Mouse (Mus musculus) adrenal gland, adult 2 months (tissue): ENCODE data around the gene Gas2l1. TPM values are rescaled to one million over a fixed set of nuclear protein-coding genes. Genes with fewer than 3 reads are reported as not detected.

Experiments
- DNase-seq: peaks from one replicate; pipeline ENCODE4 v3.0.0; 2021
- polyA plus RNA-seq: library from polyadenylated mRNA; depleted of rRNA; stranded (reverse); fragments of >200 nt; gene quantifications from 2 replicates; pipeline ENCODE4 v1.2.3, GENCODE M21; 2012
- total RNA-seq, 2 experiments: library from RNA; stranded (reverse); gene quantifications; 2 replicates each; pipeline ENCODE4 v1.2.3; 2021

Gene Gas2l1
- total and polyA plus RNA-seq, 3 experiments = 42.6 to 108 (median 58.4) TPM

DNA sequence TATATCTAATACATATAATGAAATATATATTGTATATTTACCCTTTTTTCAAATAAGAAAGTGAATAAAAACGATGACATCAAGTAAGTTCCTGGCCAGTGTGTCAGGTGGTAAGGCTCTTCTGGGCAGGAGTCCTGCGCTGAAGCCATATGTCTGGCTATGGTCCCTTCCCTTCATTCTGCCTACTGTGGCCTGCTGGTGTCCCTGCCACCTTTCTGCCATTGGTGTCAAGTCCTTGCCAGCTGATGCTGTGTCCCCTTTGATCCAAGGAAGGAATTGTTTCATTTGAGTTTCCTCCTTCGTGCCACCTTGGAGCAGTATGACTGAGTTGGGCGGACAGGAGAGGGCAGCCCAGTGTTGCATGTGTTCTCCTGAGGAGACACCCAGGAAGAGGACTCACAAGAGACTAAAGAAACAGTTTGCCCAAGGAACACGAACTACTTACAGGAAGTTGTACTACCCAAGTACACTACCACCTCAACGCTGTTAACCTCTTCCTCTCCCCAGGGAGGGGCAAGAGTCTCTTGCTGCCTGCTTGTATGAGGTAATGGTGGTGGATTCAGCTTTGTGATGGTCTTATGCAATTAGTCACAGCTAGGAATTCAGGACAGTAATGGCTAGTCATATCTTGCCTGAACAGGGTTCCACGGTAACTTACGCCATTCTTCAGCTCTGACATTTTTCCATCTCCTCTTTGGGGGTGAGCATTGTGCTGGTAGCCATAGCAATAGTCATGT is 22.3 kb downstream of the Gas2l1 start:
- no peak for DNase-seq

DNA sequence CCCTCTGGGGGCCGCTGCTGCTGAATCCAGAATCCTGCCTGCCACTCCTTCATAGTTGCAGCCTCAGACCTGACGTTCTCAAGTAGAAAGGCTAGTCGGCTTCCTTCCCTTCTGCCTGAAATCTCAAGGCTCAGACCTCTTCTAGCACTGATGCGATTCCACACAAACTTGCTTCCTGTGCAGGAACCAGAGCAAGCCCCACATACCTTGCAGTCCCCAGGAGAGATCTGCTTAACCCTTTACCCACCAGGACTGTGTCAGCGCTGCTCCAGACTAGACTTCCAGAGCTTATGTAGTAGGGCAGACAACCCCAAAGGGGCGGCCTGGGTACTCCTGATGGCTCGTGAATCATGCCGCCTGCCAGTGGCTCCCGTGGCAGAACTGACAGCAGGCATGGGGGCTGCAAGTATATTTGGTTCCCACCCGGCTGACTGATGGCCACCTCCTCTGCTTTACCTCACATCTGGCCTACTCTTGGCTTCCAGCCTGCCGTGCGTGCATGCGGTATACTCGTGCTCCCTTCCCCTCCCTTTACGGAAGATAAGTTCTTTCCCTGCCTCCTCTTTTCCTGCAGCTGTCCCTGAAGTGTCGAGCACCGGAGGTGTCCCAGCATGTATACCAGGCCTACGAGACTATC is 23.9 kb downstream of the Gas2l1 start:
- DNase-seq = no peak

DNA sequence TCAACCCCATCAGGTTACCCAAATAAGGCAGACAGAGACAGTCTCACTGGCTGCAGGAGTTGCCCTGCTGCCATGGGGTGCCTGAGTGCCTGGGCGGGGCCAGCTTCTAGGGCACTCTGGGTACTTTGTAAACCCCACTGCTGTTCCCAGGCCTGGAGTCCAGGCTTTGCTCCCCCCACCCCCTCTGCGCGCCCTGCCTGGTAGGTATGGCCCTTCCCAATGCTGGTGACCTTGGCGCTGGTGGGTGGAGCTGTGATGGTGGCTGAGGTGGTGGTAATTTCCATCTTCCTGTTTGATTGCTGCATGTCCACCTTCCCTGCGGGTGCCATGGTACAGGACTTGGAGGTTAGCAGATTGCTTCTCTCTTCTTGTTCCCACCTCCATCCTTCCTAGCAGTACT is 24.5 kb downstream of the Gas2l1 start:
- no peak for DNase-seq

DNA sequence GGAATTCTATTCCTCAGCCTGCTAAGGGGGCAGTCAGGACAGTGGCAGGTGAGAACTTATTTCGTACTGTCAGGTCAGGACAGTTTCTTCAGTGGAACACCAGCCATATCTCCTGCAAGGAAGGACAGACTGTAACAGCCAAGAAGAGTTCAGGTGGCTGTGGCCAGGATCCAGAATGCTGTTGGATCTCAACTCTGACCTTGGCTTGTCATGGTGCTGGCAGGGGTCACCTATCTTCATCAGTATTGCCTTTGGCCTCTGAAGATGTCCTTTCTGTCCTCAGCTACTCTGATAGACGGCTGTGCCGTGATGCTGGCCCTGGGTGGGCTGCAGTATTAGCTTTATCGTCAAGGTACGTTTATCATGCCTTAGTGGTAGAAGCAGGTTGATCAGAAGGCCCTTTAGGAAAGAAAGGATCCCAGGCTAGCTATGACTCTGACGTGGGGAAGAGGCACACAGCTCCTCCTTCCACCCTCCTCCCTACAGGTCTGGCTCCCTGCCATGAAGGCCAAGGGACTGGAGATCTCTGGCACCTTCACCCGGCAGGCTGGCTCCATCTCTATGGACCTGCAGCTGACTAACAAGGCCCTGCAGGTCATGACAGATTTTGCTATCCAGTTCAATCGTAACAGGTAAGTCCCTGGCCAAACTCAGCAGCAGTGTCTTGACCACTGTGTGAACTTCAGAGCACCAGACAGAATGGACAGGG is 27.8 kb downstream of the Gas2l1 start:
- DNase-seq = peak; percentile 84

DNA sequence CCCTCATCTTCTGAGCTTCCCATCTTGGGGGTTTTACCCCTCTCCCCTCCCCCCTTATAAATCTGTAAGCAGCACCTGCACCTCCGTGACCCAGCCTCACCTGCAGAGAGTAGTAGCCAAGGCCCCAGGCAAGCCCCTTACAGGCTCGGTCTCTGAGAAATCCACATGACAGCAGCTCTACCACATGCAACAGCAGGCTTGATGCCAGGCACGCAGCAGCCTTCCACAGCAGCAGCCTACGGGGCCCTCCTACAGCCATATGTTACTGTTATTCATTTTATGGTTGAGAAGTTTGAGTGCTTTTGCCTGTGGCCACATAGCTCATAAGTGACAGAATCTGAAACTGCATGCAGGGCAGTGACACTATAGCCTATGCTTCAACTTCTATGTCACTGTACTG is 29.7 kb downstream of the Gas2l1 start:
- DNase-seq = no peak

DNA sequence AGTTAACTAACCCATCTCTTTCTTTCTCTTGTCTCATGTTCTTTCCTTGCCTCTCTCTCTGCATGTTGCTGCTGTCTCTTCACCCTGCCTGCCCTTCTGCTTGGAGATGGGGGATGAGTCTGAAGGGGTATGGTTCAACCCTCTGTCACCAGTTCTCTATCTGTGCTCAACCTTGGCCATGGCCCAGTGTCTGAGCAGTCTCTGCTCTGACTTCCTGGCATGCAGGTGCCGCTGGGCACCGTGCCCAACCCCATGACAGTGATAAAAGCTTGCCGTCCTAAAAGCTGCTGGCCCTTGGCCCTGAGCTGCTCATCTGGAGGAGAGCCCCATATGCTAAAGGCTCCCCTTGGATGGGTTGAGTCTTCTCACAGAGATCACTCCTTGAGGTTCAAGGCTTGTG is 32.0 kb downstream of the Gas2l1 start:
- peak; percentile 91 for DNase-seq

DNA sequence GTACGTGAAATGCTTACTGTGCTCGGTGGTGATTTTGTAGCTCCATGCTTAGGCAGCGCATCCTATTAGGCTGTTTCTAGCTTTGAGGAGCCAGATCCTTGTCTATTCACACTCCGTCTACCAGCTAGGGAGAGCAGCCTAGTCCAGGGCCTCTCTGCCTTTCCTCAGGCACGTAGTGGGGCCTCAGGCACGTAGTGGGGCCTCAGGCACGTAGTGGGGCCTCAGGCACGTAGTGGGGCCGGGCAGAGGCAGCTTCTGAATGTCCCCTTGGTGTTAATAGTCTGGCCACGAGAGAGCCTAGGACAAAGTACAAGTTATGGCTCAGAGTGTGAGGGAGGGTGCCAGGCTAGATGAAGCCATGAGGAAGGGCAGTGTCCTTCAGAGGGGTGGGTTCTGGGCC is 32.4 kb downstream of the Gas2l1 start:
- no peak for DNase-seq

DNA sequence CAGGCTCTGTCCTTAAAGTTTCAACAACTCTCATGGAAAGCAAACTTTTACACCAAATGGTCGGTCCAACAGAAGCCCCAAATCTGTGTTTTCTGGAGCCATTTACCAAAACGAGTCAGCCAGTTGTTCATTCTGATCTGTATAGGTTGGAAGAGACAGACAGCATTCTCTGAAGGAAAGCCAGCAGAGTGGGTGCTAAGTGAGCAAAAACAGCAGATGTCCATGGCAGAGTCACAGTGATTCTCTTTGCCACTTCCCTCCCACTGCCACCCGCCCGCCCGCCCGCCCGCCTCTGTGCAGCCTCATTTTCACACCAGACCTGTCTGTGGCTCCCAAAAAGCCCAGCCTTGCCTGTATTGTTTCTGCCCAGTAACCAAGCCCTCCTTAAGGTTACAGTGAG is 36.9 kb downstream of the Gas2l1 start:
- DNase-seq = no peak

DNA sequence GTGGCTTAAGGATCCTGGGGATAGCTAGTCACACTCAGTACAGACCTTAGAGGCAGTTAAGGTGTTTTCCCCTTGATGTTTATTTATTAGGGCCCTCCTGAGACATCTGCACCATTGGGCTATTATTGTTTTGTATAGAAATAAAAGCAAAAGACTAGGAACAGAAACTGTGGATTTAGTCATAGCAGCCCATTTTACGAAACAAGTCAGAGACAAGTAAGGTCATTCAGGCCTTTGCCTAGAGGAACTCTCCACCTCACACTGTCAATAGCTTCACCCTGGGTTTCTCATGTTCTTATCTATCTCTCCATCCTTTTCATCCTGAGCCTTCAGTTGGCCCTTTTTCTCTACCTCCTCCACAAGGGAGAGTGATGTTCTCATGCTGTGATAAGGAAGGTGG is 40.0 kb downstream of the Gas2l1 start:
- no peak for DNase-seq

DNA sequence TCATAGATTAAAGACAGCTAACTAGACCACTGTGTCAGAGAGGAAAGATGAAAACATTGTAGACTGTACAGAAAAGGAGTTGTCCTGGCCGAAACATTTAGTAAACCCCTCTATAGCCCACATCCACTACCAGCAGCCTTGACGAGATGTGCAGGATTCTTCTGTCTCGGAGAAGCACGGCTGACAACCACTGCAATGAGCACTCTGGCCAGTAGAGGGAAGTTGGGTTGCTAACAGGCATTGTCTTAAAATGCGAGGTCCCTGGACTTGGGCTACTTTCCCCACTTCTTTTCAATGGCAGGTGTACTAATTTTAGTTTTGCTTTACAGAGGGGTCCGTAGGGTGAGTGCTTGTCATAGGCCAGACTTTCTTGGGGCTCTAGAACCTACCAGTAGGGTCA is 47.6 kb downstream of the Gas2l1 start:
- DNase-seq = no peak

DNA sequence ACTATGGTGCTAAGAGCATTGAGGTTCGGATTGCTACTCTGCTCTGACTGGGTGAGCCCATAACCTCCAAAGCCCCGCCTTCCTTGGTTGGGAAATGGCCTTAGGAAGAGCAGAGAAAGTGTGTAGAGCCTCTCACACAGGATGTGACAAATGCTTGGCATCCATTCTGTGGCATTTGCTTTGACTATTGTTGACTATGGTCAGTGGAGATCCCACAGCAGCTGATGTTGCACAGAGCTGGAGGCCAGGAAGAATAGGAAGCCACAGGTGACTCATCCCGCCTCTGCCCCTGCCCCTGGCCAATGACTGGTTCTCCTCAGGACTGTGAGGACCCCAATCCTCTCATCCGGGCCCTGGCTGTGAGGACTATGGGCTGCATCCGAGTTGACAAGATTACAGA is 48.8 kb downstream of the Gas2l1 start:
- no peak for DNase-seq

DNA sequence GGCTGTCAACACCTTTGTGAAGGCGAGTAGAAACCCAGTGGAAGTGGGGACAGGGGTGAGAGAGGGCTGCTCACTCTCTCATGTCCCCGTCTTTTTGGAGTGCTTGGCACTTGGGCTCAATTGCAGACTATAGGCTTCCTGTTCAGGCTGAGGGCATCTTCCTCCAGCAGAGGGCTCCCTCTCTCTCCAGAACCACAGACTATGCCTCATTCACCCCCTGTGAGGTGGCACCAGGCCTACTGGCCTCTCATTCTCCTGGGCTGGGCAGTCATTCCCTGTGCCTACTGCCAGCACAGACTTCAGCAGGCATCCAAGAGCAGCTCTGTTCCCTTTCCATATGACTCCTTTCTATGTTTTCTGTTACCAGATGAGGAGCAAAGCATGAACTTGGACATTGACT is 49.4 kb downstream of the Gas2l1 start:
- DNase-seq = peak; percentile 84

DNA sequence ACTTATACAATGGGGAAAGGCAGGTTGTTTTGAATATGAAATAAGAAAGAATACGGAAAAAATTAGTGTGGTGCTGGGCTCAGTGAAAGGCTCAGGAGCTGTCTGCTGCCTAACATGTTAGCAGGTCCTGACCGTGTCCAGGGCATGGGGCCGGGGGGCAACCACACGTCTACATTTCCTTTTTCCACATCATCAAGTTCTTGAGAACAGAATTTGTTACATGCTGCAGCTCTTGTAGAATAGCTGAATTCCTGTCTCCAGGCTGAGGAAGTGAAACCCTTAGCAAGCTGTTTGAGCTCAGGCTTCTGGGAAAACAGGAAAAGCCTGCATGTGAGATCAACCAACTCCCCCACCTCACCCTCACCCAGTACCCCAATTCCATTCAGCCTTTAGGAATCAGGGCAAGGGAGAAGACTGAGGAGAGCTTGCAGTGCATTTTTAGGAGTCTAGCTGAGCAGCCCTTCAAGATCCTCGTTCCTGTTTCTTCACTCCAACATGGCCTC is 52.9 kb downstream of the Gas2l1 start:
- no peak for DNase-seq

DNA sequence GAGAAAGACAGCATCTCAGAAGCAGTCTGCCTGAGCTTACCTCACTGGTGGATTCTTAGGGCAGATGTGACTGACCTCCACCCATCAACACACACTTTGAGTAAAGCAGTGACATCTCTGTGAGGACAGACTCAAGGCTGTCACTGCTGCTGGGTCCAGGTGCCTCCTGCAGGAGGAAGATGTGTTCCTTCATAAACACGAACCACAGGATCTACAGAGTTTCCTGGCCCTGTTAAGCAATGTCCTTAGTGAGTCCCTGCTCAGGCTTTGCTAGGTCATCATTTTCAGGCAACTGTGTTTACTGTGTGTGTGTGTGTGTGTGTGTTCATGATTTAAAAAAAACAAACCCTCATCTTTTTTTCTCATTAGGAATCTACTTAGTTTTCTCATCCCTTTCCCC is 53.6 kb downstream of the Gas2l1 start:
- no peak for DNase-seq

DNA sequence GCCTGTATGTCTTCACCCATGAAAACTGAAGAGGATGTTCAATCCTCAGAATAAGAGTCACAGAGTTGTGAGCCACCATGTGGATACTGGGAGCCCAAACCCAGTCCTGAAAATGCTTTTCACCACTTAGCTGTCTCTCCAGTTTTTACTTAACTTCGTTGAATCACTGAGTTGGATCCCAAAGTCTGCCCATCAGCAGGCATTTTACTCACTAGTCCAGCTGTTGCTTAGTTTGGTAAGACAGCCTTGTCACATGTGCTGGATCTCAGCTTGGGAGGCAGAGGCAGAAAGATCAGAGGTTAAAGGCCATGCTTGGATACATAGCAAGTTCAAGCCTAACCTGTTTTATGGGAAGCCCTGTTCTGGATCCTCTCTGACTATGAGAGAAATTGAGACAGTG is 54.9 kb downstream of the Gas2l1 start:
- no peak for DNase-seq

DNA sequence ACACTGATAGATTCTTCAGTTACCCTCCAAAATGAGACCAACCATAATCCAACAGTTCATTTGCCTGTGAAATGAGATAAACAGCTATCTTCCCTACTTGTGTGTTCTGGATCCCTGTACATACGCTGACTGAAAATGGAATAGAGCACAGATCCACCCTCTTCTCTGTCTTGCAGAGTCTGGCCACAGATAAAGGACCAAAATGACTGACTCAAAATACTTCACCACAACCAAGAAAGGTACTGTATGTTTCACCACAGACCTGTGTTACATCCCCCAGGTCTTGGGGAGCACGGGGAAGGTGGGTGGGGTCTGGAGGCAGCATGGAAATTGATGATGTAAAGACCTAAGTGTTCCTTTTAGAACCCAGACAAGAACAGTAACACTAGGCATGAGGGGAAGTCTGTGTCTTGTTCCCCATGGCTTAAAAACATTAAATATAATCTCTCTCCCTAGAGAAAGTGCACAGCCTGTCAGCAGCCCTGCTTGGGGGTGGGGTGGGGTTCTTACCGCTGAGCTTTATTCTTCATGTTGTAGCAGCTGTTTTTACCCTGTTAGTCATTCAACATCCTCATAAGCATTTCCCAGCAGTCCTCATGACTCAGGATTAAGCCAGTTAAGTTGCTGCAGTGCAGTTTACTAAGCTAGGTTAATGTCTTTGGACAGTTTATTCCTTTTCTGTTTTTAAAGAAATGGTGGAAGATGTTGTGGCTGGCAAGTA is 55.6 kb downstream of the Gas2l1 start:
- DNase-seq = no peak

DNA sequence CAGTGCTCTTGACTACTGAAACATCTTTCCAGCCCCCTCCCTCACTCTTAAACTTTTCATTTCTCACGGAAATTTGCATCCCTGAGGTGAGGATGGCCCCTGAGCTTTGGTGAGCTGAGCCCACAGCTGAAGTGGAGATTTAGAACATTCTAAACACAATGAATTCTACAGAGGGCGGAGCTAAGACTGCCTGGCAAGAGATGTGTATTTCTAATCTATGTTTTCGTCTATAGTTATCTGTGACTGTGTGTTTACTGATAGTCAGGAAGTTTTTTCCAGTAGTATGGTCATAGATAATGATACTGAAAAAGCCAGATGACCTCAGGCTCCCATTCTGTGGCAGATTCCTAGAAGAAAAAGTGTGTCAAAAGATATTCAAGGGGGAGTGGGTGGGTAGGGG is 56.3 kb downstream of the Gas2l1 start:
- DNase-seq = no peak

DNA sequence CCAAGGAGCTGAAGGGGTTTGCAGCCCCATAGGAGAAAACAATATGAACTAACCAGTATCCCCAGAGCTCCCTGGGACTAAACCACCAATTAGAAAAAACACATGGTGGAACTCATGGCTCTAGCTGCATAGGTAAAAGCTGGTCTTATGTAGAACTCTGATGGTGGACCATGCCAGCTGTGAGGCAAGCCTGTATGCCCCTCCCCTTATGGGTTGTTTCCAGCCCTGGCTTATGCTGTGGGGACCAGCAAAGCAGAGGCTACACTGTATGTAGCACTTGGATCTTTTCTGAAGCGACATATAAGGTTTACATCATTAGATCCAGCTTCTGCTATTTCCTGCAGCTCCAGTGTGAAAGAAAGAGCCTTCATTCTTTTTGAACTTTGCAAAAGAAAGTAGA is 57.9 kb downstream of the Gas2l1 start:
- DNase-seq = no peak

DNA sequence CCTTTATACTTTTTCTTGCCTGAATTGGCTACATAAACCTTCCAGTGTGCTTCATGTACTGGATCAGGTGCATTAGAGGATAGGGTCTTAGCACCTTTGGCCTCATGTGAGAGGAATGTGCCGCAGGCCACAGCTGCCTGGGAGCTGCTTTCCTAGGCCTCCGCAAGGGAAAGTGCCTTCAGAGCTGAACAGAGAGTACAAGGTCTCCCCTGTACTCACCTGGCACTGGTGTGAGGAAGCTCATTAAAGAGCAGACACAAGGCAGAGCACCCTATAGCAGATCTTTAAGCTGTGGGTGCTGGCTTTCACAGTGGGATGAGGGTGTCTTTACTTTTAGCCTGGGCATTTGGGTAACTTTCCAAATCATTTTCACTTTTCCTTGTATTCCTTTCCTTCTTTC is 59.6 kb downstream of the Gas2l1 start:
- DNase-seq = no peak
